Mouse (Mus musculus) liver, embryonic 14.5 days (tissue): ENCODE measurements around the gene Pla2g2d. TPM values are rescaled to one million over a fixed set of nuclear protein-coding genes. Genes with fewer than 3 reads are reported as not detected.
A peak's percentile ranks its signal among the peaks of the same experiment; 100 is the strongest.

ENCODE experiments used
- ATAC-seq: fragments of 200-750 bp; cut with Nextera tagmentation; 2 replicates; pipeline ENCODE4 v1.8.0; 2017; ENCODE audit warnings: moderate number of reproducible peaks, mild to moderate bottlenecking, moderate library complexity; ENCODE audit not compliant: insufficient read depth
- DNase-seq, 3 experiments: peaks; one replicate each; pipeline ENCODE4 v3.0.0-alpha.2; 2012 to 2013; ENCODE audit warnings: low read depth in 3 of 3, low spot score in 3 of 3
- H3K27ac ChIP-seq: fragments of 300-500 bp; sonication (generic); 2 replicates; pipeline ENCODE4 v1.5.1; 2014; ENCODE audit warnings: moderate library complexity, mild to moderate bottlenecking, control low read depth, inconsistent platforms
- H3K27me3 ChIP-seq: fragments of 300-500 bp; sonication (generic); 2 replicates; pipeline ENCODE4 v1.6.1; 2014; ENCODE audit warnings: mild to moderate bottlenecking, low read length, moderate library complexity; ENCODE audit not compliant: control insufficient read depth, insufficient read depth
- H3K36me3 ChIP-seq: fragments of 300-500 bp; sonication (generic); replicated peaks from 2 replicates; pipeline ENCODE4 v1.6.1; 2014; ENCODE audit warnings: low read depth; ENCODE audit not compliant: control insufficient read depth, insufficient read depth
- H3K4me1 ChIP-seq, 2 experiments: fragments of 200-500 bp in 1 of 2; fragments of 300-500 bp in 1 of 2; sonication (generic) in 1 of 2; replicated peaks; 2 replicates each; pipeline ENCODE4 v1.6.1; 2012 to 2014; ENCODE audit warnings: antibody characterized with exemption in 1 of 2, inconsistent platforms in 1 of 2, low read length in 1 of 2; ENCODE audit not compliant: control insufficient read depth in 2 of 2, insufficient read depth in 2 of 2
- H3K4me2 ChIP-seq: fragments of 300-500 bp; sonication (generic); 2 replicates; pipeline ENCODE4 v1.6.1; 2014; ENCODE audit warnings: low read depth, mild to moderate bottlenecking, control low read depth, moderate library complexity
- H3K4me3 ChIP-seq, 2 experiments: fragments of 200-500 bp in 1 of 2; fragments of 300-500 bp in 1 of 2; sonication (generic) in 1 of 2; 2 replicates each; pipeline ENCODE4 v1.5.1; 2012 to 2014; ENCODE audit warnings: low read depth in 2 of 2, low read length in 2 of 2, mild to moderate bottlenecking in 2 of 2, control low read depth in 1 of 2, inconsistent platforms in 1 of 2, moderate library complexity in 1 of 2; ENCODE audit not compliant: insufficient read depth in 1 of 2
- H3K9ac ChIP-seq: fragments of 300-500 bp; sonication (generic); replicated peaks from 2 replicates; pipeline ENCODE4 v1.6.1; 2014; ENCODE audit warnings: mild to moderate bottlenecking, control low read depth, moderate library complexity
- H3K9me3 ChIP-seq: fragments of 300-500 bp; sonication (generic); 2 replicates; pipeline ENCODE4 v1.6.1; 2016; ENCODE audit warnings: low read length, mixed read lengths; ENCODE audit not compliant: control insufficient read depth
- CTCF ChIP-seq: IDR thresholded peaks from 2 replicates; pipeline ENCODE4 v1.5.1; 2016; ENCODE audit warnings: antibody characterized with exemption, low read depth, control low read depth
- EP300 ChIP-seq: IDR thresholded peaks from 2 replicates; pipeline ENCODE4 v1.6.1; 2016; ENCODE audit warnings: antibody characterized with exemption, low read depth
- WGBS: fragments of 180-500 bp; shearing (Covaris S2); extraction: QIAGEN DNeasy Blood & Tissue Kit; methylation state at CpG from one replicate; pipeline ENCODE4 v1.1.7; 2014; ENCODE audit not compliant: insufficient replicate concordance; 5-methylcytosine and 5-hydroxymethylcytosine counted together
- polyA plus RNA-seq, 2 experiments: library from polyadenylated mRNA; depleted of rRNA in 1 of 2; stranded (reverse) in 1 of 2; unstranded in 1 of 2; fragments of >200 nt; fragmentation: Nextera tagmentation in 1 of 2; extraction: Ambion mirVana in 1 of 2; gene quantifications; 2 replicates each; pipeline versions ENCODE4 v1.2.1 to v1.2.3; 2012 to 2014

The Pla2g2d gene
- polyA plus RNA-seq, 2 experiments, result not detected

DNA sequence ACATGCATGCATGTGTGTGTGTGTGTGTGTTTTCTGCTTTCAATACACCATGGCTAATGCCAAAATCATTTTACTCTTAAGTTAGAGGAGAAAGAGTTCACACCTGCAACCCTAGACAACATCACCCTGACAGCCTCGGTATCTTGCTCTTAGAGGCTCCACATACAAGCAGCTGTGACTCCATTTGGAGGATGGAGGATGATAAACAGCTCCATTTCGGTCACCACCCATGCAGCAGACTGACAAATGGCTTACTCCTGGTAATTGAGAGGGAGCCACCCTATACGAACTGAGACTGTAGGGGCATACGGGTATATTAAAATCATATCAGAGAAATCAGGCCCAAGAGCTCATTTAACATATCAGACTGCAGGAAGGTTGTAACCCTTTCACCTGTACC, 12.8 kb downstream of the Pla2g2d start:
- 47% methylated on average over 4 of the region's 4 CpGs for WGBS
- Histone ChIP-seq H3K36me3 (no peaks in the 10 kb centered on the region), H3K27ac (no peak overlapping the region), H3K4me3 (no peak overlapping the region), H3K9me3 (no peaks in the 10 kb centered on the region), H3K4me2 (no peak overlapping the region), H3K9ac (no peak overlapping the region), H3K27me3 (no peaks in the 10 kb centered on the region), H3K4me1 (no peaks in the 10 kb centered on the region)
- DNase-seq (no peak), ATAC-seq (no peak)
- TF ChIP-seq CTCF (no peak), EP300 (no peak)

DNA sequence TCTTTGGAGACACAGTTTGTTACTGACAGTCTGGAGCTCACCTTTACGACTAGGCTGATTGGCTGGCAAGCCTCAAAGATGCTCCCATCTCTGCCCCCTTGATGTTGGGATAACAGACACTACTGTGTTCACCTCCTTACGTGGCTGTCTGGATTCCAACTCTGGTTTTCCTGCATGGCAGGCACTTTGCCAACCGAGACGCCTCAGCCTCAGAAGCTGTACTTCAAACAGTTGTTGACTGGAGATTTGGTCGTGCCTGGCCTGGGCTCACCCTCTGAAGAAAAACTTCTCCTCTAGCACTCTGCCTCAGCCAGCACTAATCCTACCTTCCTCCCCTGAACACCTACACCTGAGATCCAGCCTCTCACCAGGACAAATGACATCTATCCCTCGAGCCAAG, 15.9 kb downstream of the Pla2g2d start:
- Histone ChIP-seq H3K4me2 (no peak overlapping the region), H3K27me3 (no peaks in the 10 kb centered on the region), H3K4me3 (no peak overlapping the region), H3K4me1 (no peaks in the 10 kb centered on the region), H3K27ac (no peak overlapping the region), H3K36me3 (no peaks in the 10 kb centered on the region), H3K9me3 (no peaks in the 10 kb centered on the region), H3K9ac (no peak overlapping the region)
- no peak for TF ChIP-seq EP300
- no peak for TF ChIP-seq CTCF
- 48% methylated on average over 6 of the region's 6 CpGs for WGBS
- ATAC-seq, result no peak
- DNase-seq, result no peak

DNA sequence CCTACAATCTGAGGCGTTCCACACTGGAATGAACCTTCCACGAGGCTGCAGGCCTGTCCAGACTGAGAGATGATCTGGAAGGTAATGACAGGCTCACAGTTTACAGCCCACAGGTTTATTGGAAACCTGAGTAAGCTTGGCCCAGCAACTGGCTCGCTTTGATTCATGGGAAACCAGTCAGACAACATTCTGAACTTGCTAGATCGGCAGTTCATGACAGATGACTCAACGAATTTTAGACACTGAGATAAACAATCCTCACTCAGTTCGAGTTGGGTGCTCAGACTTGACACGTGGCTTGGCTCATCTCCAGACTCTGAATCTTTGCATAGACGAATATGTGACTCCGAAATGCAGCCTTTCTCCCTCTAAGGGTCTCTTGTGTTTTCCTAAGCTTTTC, 17.1 kb downstream of the Pla2g2d start:
- H3K4me2 ChIP-seq, result no peak overlapping the region
- DNase-seq (no peak), ATAC-seq (no peak)
- TF ChIP-seq EP300 (no peak), CTCF (no peak)
- H3K27ac ChIP-seq, result no peak overlapping the region
- H3K4me3 ChIP-seq, result no peak overlapping the region
- no peaks in the 10 kb centered on the region for H3K27me3 ChIP-seq
- no peaks in the 10 kb centered on the region for H3K4me1 ChIP-seq
- 37% methylated on average over 9 of the region's 9 CpGs for WGBS
- no peak overlapping the region for H3K9ac ChIP-seq
- H3K36me3 ChIP-seq, result no peaks in the 10 kb centered on the region
- H3K9me3 ChIP-seq, result no peaks in the 10 kb centered on the region

DNA sequence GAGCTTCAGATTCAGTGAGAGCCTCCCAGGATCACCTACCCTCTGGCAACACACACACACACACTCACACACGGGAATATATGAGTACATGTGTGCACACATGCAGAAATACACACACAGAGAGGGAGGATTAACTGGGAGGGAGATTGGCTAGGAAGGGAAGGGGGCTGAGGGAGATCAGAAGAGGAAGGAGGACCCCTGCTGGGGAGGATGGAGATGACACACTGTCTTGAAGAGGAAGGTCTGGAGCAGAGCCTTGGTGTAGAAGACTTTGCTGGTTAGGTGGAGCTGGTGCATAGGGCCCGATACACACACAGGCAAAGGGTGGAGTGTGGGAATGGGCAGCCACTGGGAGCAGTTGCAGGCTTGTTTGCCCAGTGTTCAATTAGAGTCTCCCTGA, 17.7 kb downstream of the Pla2g2d start:
- DNase-seq (no peak), ATAC-seq (no peak)
- H3K9me3 ChIP-seq, result no peaks in the 10 kb centered on the region
- no peak overlapping the region for H3K4me2 ChIP-seq
- 46% methylated on average over 2 of the region's 2 CpGs for WGBS
- no peak overlapping the region for H3K27ac ChIP-seq
- no peak overlapping the region for H3K9ac ChIP-seq
- no peak overlapping the region for H3K4me3 ChIP-seq
- TF ChIP-seq EP300 (no peak), CTCF (peak; percentile 41)
- no peaks in the 10 kb centered on the region for H3K36me3 ChIP-seq
- no peaks in the 10 kb centered on the region for H3K27me3 ChIP-seq
- no peaks in the 10 kb centered on the region for H3K4me1 ChIP-seq

GRCm38 (mm10) chr4:138794344-138794743, 18.8 kb downstream of the Pla2g2d start:
- Histone ChIP-seq H3K4me1 (no peaks in the 10 kb centered on the region), H3K4me3 (no peak overlapping the region), H3K9ac (no peak overlapping the region), H3K36me3 (no peaks in the 10 kb centered on the region), H3K27ac (no peak overlapping the region), H3K4me2 (no peak overlapping the region), H3K9me3 (no peaks in the 10 kb centered on the region), H3K27me3 (no peaks in the 10 kb centered on the region)
- DNase-seq (no peak), ATAC-seq (no peak)
- no peak for TF ChIP-seq EP300
- TF ChIP-seq CTCF, result no peak
- WGBS, result 64% methylated on average over 6 of the region's 6 CpGs
